Mouse (Mus musculus) cerebellum, adult 2 months (tissue): ENCODE data around the gene Gnptg.

ENCODE experiments used
- CTCF ChIP-seq: fragments of 200-500 bp; IDR thresholded peaks from 2 replicates; pipeline ENCODE4 v1.5.1; 2011; ENCODE audit warnings: low read depth, mild to moderate bottlenecking, control low read depth, low read length, moderate library complexity, borderline replicate concordance; ENCODE audit not compliant: insufficient read depth
- POLR2A ChIP-seq: fragments of 200-500 bp; IDR thresholded peaks from 2 replicates; pipeline ENCODE4 v1.6.1; 2011; ENCODE audit warnings: low read length, control low read depth, borderline replicate concordance; ENCODE audit not compliant: insufficient read depth

DNA sequence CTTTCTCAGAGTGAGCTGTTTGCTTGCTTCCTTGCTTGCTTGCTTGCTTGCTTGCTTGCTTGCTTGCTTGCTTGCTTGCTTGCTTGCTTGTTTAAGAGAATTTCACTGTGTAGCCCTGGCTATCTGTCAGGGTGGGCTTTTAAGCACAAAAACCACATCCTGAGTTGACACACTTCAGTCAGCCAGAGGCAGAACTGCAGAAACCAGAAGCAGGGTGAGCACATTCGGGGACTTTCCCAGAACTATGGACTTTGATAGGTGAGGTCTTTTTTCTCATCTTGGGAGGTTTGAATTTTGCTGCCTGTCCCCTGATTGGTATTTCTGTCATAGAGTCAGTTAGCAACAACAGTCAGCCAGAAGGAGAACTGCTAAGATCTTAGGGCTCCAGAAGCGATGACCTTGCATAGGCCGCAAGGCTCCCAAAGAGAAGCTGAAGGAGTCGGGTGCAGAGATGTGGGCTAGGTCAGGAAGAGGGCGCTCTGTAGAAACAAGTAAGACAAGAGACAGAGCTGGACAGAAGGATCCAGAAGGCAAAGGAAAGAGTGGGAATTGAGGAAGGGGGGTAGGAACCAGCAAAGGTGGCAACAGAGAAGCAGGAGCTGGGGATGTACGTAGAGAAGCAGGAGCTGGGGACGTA, 15.2 kb downstream of the Gnptg start:
- TF ChIP-seq POLR2A = no peak
- TF ChIP-seq CTCF = no peak
